ENCODE assay signal across 11 mouse cellular contexts in genomic region chr15:83639160-83639559, GRCm38 (mm10). TPM values are rescaled to one million over a fixed set of nuclear protein-coding genes. Genes with fewer than 3 reads are reported as not detected.
DNase-seq lines count a peak whose midpoint lies in the region; ATAC-seq lines count a peak whose summit lies in the region.
"Had no signal": no experiment of that assay in that cellular context is flagged by ENCODE, and none has a peak within 500 bp of the region (broad histone marks: within the 10 kb centered on the region; RNA-seq: fewer than 3 reads in every experiment).

No protein-coding gene starts in this region.

- H3K9ac ChIP-seq in intestine, embryonic 14.5 days (ENCODE audit: low read length), result no peak overlapping the region
- no peak overlapping the region for H3K9ac ChIP-seq in intestine, embryonic 15.5 days
- H3K9ac ChIP-seq: liver, postnatal 0 days had no signal

- no peaks in the 10 kb centered on the region for H3K27me3 ChIP-seq in intestine, embryonic 14.5 days (replicated peaks; ENCODE audit: control insufficient read depth, insufficient read depth, low read length)
- no peaks in the 10 kb centered on the region for H3K27me3 ChIP-seq in intestine, embryonic 15.5 days (replicated peaks)

- no peak overlapping the region for H3K4me2 ChIP-seq in intestine, embryonic 14.5 days (ENCODE audit: low read length)
- no peak overlapping the region for H3K4me2 ChIP-seq in intestine, embryonic 15.5 days (replicated peaks)

- 22% methylated on average over 3 of the region's 3 CpGs for WGBS in intestine, embryonic 14.5 days
- 33% methylated on average over 3 of the region's 3 CpGs for WGBS in intestine, embryonic 15.5 days

- H3K4me3 ChIP-seq in intestine, embryonic 14.5 days (ENCODE audit: low read depth, low read length), result no peak overlapping the region
- no peak overlapping the region for H3K4me3 ChIP-seq in intestine, embryonic 15.5 days (replicated peaks)

- no peak for ATAC-seq in intestine, embryonic 14.5 days (replicated peaks; ENCODE audit: low FRiP score, low TSS enrichment, low read depth)
- ATAC-seq in intestine, embryonic 15.5 days, result no peak
- ATAC-seq: liver, postnatal 0 days had no signal

- DNase-seq in intestine, embryonic 14.5 days (ENCODE audit: low spot score), result peak; percentile 53
- peak; percentile 88 for DNase-seq in forelimb bud, embryonic 11.5 days (ENCODE audit: low read depth, low spot score)
- DNase-seq in hindlimb bud, embryonic 11.5 days (ENCODE audit: extremely low spot score, low read depth, low spot score), result peak; percentile 50
- peak; percentile 30 to 83 for DNase-seq in lung, postnatal 4 days
- DNase-seq in kidney, adult 11 months, result no peak
- no peak for DNase-seq in retina, embryonic 14.5 days (ENCODE audit: low spot score)
- DNase-seq in T-cell, adult 2 months (ENCODE audit: low spot score), result no peak
- DNase-seq: kidney, adult 2 months; layer of hippocampus, postnatal 36 days; liver, postnatal 0 days had no signal

- H3K27ac ChIP-seq in intestine, embryonic 14.5 days (ENCODE audit: low read depth), result no peak overlapping the region
- H3K27ac ChIP-seq in intestine, embryonic 15.5 days, result no peak overlapping the region

- H3K36me3 ChIP-seq in intestine, embryonic 14.5 days (ENCODE audit: control insufficient read depth, insufficient read depth, low read length), result no peaks in the 10 kb centered on the region
- H3K36me3 ChIP-seq in intestine, embryonic 15.5 days, result no peaks in the 10 kb centered on the region

- H3K9me3 ChIP-seq in intestine, embryonic 14.5 days (ENCODE audit: control insufficient read depth, low read length), result no peaks in the 10 kb centered on the region
- no peaks in the 10 kb centered on the region for H3K9me3 ChIP-seq in intestine, embryonic 15.5 days

- H3K4me1 ChIP-seq in intestine, embryonic 14.5 days (replicated peaks; ENCODE audit: control insufficient read depth, insufficient read depth, low read length), result peaks cover 9% of the 10 kb centered on the region
- H3K4me1 ChIP-seq in intestine, embryonic 15.5 days (replicated peaks), result peaks cover 12% of the 10 kb centered on the region; the same call in 1 of the 2 replicates

RNA-seq across cellular contexts. Expression of gene Ttll12, which starts 44.2 kb away (rescaled TPM):
- polyA plus RNA-seq in intestine, embryonic 14.5 days (2014; fragmentation: Nextera tagmentation; extraction: Ambion mirVana), result 36.2 and 40.3 TPM in 2 replicates
- polyA plus RNA-seq in intestine, embryonic 15.5 days (2015; fragmentation: Nextera tagmentation; extraction: Ambion mirVana), result 31.0 and 31.5 TPM in 2 replicates

Comparison
In these comparisons a context has a peak if more than half of its experiments do, and no peak if none do; other contexts are left out.
1. DNase-seq: peak in intestine, embryonic 14.5 days (single experiment), forelimb bud, embryonic 11.5 days (single experiment), hindlimb bud, embryonic 11.5 days (single experiment) and lung, postnatal 4 days (2 of 2); none in kidney, adult 11 months (single experiment), retina, embryonic 14.5 days (single experiment) and T-cell, adult 2 months (single experiment).